Mouse (Mus musculus): ENCODE measurements at regions not wholly inside any gene's neighbourhood (a gene's known extent, or its start where the extent isn't known, plus 50 kb on each side); places are given as distances from the start of the nearest gene placed in this dataset.

- DNase-seq (ENCODE audit: low read depth, low spot score): no peak
Measured at GRCm38 (mm10) chr10:111824820-111825219, 147.6 kb upstream of the Krr1 start.

DNA sequence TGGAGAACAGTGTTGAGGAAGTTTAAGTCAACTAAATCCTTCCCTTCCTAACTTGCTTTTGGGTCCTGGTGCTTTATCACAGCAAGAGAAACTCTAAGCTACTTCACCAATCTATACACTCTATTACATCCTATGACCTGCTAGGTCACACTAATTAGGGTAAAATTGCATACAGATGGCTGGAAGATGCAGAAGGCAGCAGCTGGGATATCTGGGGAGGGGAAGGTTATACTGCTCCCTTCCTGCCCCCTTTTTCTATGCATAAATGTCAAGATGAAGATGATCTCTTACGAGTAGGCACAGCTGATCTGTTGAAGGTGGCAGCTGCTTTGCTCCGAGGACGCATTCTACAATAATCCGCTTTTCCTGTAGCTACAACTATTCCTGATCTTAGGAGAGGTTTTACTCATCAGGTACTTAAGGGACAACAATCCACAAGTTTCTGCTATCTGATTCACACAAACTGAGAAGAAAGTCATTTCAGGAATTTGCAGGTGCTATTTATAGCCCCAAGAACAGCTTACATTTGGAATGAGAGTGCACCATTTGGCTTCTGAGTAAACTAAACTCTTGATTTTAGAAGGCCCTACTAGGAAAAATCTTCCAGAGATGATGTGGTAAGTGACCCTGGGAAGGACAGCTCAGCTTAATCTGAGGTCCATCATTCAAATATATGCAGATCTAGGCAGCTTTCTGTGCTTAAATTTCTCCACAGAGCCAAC, 146.3 kb upstream of the Krr1 start:
- no peak for DNase-seq (ENCODE audit: low read depth, low spot score)

DNA sequence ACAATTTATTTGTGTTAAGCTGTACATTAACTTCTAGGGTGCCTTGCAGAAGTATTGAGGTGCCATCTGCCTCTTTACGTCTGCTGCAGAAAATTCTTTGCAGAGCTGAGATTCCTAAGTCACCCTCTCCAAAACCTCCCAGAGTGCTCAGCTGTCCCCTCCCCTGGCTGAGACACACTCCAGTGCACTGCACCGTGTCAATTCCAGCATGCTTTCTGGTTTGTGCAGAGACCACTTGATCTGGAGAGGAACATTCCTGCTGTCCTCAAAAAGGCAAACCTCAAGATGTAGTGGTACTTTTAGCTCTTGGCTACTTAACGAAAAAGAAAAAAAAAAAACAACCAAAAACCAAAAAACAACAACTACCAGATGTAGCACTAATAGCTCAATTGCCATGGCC, 145.2 kb upstream of the Krr1 start:
- DNase-seq (ENCODE audit: low read depth, low spot score): no peak

DNA sequence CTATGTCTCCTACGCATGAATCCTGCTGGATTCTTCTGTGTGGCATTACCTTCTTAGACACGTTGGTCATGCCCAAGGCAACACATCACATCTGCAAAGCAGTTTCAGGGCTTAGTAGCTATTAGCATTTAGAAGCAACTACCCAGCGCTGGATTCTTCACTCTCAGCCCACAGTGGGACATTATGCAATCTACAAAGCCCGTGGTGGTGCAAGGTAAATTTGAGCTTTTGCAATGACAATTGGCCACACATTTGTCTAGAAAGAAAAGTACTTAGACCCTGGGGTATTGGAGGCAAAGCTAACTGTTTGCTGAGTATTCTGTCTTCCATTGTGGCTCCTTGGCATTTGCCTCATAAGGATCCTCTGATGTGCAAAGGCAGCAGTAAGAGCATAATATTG, 144.5 kb upstream of the Krr1 start:
- DNase-seq (ENCODE audit: low read depth, low spot score): no peak

DNA sequence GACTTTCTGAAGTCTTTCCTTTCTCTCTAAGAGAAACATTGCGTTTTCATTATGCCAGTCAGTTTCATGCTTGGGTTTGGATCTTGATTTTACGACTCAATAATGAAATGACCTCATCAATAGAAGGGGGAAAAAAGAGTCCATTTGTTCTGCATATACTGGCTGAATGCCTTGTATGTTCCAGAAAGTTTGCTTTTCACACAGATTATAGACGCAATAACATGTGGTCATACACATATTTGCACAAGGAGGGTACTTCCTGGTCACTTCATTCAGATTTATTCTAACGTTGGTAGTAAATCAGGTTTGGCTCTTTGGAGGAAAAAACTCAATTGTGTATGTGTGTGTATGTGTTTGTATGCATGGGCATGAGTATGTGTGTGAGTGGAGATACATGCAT, 143.9 kb upstream of the Krr1 start:
- no peak for DNase-seq (ENCODE audit: low read depth, low spot score)

DNA sequence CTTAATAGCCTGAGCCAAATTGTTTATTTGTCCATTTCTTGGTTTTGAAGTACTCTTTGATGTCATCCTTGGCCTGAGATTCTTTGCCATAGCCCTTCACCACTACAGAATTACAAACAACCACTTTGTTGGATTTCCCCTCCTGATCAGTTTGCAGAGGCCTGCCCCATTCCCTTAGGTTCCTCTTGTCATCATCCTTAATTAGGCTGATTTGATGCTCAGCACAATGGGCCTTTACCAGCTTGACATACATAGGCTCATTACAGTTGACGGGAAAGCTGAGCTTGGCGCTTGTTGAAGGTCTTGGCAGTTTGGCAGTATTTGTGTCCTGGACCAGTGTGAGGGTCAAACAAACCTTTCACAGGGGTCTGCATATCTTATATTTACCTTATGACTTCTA, 143.2 kb upstream of the Krr1 start:
- no peak for DNase-seq (ENCODE audit: low read depth, low spot score)

- no peak for DNase-seq (ENCODE audit: low read depth, low spot score)
Measured at GRCm38 (mm10) chr10:111831105-111831504, 141.4 kb upstream of the Krr1 start.

DNA sequence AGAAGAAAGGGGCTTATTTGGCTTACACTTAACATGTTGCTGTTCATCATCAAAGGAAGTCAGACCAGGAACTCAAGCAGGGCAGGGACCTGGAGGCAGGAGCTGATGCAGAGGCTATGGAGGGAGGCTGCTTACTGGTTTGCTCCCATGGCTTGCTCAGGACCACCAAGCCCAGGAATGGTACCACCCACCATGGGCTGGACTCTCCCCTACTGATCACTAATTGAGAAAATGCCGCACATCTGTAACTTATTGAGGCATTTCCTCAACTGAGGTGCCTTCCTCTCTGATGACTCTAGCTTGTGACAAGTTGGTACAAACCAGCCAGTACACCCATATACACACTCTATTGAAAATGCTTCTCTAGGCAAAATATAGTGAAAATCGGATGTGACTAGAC, 138.9 kb upstream of the Krr1 start:
- no peak for DNase-seq (ENCODE audit: low read depth, low spot score)

- no peak for DNase-seq (ENCODE audit: low read depth, low spot score)
Measured at GRCm38 (mm10) chr10:111834280-111834679, 138.2 kb upstream of the Krr1 start.

DNA sequence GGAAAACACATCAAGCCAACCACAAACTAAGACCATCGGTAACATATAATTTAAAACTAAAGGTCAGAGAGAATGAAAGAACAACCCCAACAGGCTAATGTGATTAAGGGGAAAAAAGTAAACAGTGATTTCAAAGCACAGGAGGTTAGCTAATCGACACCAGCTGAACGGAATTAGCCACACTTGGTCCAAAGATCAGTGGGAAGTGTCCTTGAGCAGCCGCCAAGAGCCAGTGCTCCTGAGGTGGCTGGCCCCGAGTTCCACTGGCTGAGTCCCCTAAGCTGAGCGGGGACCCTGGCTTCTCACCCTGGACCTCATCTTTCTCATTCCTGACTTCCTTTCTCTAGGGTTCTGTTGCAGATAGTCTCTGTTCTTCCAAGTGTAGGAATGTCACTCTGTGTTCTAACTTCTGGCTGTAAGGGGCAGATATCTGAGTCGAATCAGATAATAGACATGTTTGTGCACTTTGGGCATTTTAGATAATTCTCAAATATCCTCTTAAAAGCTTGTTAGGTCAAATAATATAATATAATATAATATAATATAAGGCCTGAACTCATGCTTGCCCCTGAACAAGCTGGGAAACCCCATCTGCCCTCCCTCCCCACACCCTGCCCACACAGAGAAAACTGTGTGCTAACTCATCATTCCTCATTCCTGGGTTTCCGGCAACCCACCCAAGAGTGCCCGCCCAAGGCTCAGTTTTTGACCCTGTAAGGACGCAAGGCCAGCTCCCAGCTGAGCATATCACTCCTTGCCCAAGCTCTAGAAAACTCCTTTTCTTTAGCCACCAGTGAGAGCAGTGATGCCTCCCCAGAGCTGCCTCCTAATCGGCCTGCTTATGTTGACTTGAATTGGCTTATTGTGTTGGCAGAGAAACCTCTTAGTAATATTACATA, 137.3 kb upstream of the Krr1 start:
- DNase-seq (ENCODE audit: low read depth, low spot score): no peak

GRCm38 (mm10) chr10:111836191-111836590, 136.3 kb upstream of the Krr1 start:
- DNase-seq (ENCODE audit: low read depth, low spot score): no peak

GRCm38 (mm10) chr10:111836802-111837201, 135.7 kb upstream of the Krr1 start:
- no peak for DNase-seq (ENCODE audit: low read depth, low spot score)

GRCm38 (mm10) chr10:111842321-111842775, 130.1 kb upstream of the Krr1 start:
- DNase-seq (ENCODE audit: low read depth, low spot score): no peak

DNA sequence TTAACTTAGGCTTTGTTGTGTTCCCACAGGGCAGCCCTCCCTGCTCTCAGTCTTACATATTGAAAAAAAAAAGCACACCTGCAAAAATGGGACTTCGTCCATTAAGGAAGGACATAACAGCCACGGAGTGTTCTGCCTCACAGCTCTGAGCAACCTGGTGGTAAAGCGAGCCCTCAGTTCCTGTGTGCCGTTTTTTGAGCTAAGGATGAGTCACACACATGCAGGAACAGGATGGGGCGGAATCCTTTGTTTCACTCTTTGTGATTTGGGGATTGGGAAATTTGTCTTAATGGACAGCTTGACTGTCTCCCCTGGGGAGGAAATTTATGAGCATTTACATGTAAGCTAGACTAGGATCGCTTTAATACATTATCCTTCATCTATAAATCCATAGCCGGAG, 129.6 kb upstream of the Krr1 start:
- DNase-seq (ENCODE audit: low read depth, low spot score): no peak

DNA sequence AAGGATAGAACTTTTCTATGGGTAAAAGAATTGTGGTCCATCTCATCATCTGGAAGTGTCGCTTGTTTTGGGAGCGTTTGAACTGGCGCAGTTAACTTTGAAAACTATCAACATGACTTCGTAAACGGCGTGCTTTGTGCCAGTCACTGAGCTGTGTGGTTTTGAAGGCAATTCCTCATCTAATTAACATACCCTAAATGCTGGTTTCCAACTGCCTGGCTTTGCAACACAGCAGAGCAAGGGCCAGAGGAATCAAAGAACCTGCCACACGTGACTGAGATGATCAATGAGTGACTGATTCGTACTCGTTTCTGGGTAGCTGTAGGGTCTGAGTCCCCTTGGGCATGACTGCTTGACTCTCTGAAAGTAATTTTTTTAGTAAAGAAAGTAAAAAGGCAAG, 129.2 kb upstream of the Krr1 start:
- no peak for DNase-seq (ENCODE audit: low read depth, low spot score)

GRCm38 (mm10) chr10:111844144-111844543, 128.3 kb upstream of the Krr1 start:
- no peak for DNase-seq (ENCODE audit: low read depth, low spot score)

GRCm38 (mm10) chr10:111845946-111846345, 126.5 kb upstream of the Krr1 start:
- no peak for DNase-seq (ENCODE audit: low read depth, low spot score)

DNA sequence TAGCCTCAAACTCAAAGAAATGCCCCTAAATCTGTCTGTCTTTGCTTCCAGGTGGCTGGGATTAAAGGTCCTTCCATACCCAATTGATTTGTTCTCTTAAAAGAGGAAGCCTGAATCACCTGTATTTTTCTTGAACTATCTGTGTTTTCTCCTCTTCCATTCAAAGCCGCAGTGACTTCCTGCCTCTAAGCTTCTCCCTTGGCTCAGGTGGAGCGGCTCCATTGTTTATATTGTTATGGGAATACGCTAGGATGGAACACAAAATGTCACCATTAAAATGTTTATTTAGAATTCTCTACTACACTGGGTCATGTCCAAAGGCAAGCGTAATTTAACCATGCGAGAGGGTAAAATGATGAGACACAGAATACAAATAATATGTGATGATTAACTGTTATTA, 118.2 kb upstream of the Krr1 start:
- no peak for DNase-seq (ENCODE audit: low read depth, low spot score)

GRCm38 (mm10) chr10:111855496-111855895, 117.0 kb upstream of the Krr1 start:
- no peak for DNase-seq (ENCODE audit: low read depth, low spot score)

DNA sequence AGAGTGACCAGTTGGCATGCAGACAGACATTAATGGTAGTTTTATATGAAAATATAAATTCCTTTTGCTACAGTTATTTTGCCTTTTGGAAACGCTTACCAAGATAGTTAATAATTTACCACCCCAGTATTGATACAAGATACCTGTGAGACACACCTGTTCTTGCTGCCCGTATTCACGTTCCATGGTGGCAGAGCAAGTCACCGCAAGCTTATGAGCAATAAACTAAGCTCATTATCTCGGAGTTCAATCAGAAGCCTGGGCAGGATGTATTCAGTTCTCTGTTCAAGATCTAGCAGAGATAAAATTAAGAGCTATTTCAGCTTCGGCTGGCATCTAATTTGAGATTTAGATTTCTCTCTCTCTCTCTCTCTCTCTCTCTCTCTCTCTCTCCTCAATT, 114.1 kb upstream of the Krr1 start:
- no peak for DNase-seq (ENCODE audit: low read depth, low spot score)

DNA sequence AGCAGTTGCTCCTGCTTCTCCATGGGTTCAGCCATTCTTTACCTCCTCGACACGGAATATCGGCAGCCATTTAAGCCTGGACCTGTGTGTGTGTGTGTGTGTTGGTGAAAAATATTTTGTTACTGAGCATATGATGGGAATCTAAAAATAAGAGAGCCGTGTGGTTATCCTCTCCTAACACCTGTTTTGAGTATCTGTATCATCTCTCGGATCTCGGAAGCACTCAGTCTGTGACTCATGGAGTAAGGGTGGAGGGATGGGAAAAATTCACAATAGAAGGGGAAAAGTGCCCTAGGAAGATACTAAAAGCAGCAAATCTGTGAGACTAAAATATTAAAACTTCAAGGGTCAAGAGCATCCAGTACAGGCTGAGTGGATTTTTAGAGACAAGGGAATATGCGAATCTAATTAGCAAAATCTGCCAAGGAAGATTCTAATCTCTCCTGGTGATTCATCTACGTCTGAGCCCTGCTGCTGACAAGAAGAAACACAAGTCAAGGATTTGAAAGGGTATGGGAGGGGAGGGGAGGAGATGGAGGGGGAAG, 107.1 kb upstream of the Krr1 start:
- no peak for DNase-seq (ENCODE audit: low read depth, low spot score)

DNA sequence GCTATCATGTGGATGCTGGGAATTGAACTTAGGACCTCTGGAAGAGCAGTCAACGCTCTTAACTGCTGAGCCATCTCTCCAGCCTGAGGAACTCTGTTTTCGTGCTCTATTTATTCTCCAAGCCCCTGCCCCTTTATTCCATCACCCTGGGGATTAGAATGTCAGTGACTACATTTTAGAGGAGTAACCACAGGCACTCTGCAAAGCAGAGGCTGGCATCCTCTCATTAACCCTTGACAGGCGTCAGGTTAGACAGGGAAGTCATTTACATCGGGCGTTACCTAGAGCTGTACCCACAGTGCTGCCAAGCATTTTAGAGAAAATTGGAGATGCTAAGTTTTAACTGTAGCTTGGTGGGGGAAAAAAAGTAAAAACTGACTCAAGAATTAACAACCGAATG, 105.4 kb upstream of the Krr1 start:
- DNase-seq (ENCODE audit: low read depth, low spot score): no peak

- no peak for DNase-seq (ENCODE audit: low read depth, low spot score)
Measured at GRCm38 (mm10) chr10:111867538-111867937, 104.9 kb upstream of the Krr1 start.

Measured in WW6 (cell line).